Mouse (Mus musculus): ENCODE measurements around the gene Vsx1.

DNA sequence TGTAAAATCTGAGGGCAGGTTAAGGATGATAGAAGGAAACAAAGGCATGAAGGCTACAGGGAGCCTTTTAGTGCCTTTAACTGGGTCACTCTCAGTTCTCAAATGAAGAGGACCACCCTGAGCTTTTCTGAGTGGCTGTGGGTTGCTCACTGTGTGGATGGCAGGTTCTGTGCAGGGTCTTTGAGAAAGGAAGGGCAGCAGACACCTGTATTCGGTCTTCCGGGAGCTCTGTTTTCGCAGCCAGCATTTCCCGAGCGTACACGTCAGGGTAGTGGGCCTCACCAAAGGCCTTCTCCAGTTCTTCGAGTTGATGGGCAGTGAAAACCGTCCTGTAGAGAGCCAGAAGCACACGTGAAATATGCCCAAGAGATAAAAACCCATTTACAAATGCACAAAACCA, 3.8 kb downstream of the Vsx1 start:
- TF ChIP-seq CTCF (IDR thresholded peaks at IDR 0.05; ENCODE audit: control insufficient read depth, insufficient read depth, insufficient replicate concordance, low read depth, low read length): no peak
- no peak for TF ChIP-seq POLR2A (IDR thresholded peaks at IDR 0.05; ENCODE audit: control insufficient read depth, low read depth, low read length)

Data from testis, adult 2 months (tissue).